Mouse (Mus musculus) heart, postnatal 25 days (tissue): ENCODE data around the gene App. TPM values are rescaled to one million over a fixed set of nuclear protein-coding genes. Genes with fewer than 3 reads are reported as not detected.

ENCODE experiments used
- DNase-seq: peaks from one replicate; pipeline ENCODE4 v3.0.0; 2022; ENCODE audit warnings: low spot score
- intact Hi-C: fragments of 180-260 bp; cut with DNase I; formaldehyde crosslinking; loops from one replicate; pipeline ENCODE4 v1.15.1; 2025
- total RNA-seq, 2 experiments: library from RNA; stranded (reverse); gene quantifications; 2 replicates each; pipeline ENCODE4 v1.2.3; 2021

The App gene
- total RNA-seq, 2 experiments from 2014 or later = 142 to 157 TPM

GRCm38 (mm10) chr16:85096396-85096795, 77.2 kb downstream of the App start:
- intact Hi-C loops = no loop called here
- DNase-seq = no peak

GRCm38 (mm10) chr16:85095923-85096322, 77.6 kb downstream of the App start:
- DNase-seq = no peak
- intact Hi-C loops = no loop called here

- DNase-seq = no peak
- intact Hi-C loops = no loop called here
Observed at GRCm38 (mm10) chr16:85092644-85093091, 80.9 kb downstream of the App start.

GRCm38 (mm10) chr16:85092183-85092582, 81.4 kb downstream of the App start:
- intact Hi-C loops = no loop called here
- no peak for DNase-seq

- intact Hi-C loops = no loop called here
- DNase-seq = no peak
Observed at GRCm38 (mm10) chr16:85090992-85091391, 82.6 kb downstream of the App start.

- DNase-seq = no peak
Observed at GRCm38 (mm10) chr16:85088126-85088525, 85.4 kb downstream of the App start.

GRCm38 (mm10) chr16:85086303-85086702, 87.3 kb downstream of the App start:
- intact Hi-C loops = loop anchor here (2.0 to 5.0 kb wide), 2 partner anchors 46 to 86 kb away; partner anchors contain the start of gene App
- DNase-seq = no peak

More at GRCm38 (mm10) chr16:85088126-85088525, 85.4 kb downstream of the App start:
- intact Hi-C loops = loop anchor here (5.0 kb wide), 1 partner anchor 44 kb away; no protein-coding TSS in a partner anchor

DNA sequence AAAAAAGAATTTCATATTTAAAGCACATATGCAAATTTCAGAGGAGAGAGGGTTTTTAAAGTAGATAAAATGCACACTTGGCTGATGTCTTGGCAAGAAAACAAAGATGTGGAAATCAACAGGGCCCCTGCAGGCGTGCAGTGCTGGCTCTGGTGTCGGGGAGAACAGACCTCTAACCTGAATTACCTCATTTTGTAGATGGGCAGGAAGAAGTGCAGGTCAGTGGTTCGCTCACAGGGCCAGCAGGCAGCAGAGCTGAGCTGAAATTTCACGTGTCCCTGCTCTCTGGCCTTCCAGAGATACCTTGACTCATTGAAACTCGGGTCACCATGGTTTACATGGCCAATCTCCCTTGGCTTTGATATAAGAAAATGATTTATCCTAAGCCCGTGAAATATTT, 87.7 kb downstream of the App start:
- intact Hi-C loops = loop anchor here (2.0 to 5.0 kb wide), 2 partner anchors 46 to 87 kb away; partner anchors contain the start of gene App

GRCm38 (mm10) chr16:85084152-85084551, 89.4 kb downstream of the App start:
- intact Hi-C loops = no loop called here
- no peak for DNase-seq

More for the DNA sequence above, 87.7 kb downstream of the App start:
- no peak for DNase-seq

GRCm38 (mm10) chr16:85075330-85075729, 98.2 kb downstream of the App start:
- no peak for DNase-seq
- intact Hi-C loops = no loop called here

GRCm38 (mm10) chr16:85074889-85075288, 98.7 kb downstream of the App start:
- intact Hi-C loops = no loop called here
- DNase-seq = no peak

GRCm38 (mm10) chr16:85072624-85073023, 100.9 kb downstream of the App start:
- no peak for DNase-seq
- intact Hi-C loops = no loop called here

DNA sequence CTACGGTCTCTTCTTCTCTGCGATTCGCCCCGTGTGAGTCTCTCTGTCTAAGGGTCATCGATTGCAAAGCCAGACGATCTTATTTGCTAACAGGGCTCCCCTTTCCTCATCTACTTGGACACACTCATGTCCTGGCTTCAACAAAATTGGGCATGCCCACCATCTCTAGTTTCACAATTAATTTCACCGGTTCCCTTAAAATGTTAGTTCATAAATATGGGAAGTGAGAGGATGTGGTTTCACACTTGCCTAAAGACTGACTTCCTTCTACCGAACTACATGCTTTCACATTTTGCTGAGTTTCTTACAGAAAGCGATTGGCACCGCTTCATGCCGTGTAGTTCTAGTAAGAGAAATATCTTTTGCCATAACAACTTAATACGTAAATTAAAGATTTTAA, 101.8 kb downstream of the App start:
- no peak for DNase-seq
- intact Hi-C loops = no loop called here

DNA sequence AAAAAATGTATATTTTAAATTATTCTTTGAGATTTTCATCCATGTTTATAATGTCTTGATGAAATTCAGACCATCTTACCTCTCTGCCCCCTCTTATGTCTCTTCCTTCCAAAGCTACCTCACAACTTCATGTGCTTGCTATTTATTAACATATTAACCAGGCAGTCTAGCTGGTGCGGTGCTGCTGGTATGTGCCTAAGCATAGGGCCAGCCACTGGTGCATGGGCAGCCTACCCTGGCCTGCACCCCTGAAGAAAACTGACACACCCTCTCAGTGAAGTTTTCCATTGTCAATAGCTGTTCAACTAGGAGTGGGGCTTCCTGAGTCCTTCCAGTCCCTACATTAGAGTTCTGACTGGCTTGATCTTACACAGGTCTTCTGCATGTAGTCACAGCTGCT, 102.3 kb downstream of the App start:
- DNase-seq = no peak
- intact Hi-C loops = no loop called here

GRCm38 (mm10) chr16:85067254-85067893, 106.2 kb downstream of the App start:
- no peak for DNase-seq
- intact Hi-C loops = no loop called here

DNA sequence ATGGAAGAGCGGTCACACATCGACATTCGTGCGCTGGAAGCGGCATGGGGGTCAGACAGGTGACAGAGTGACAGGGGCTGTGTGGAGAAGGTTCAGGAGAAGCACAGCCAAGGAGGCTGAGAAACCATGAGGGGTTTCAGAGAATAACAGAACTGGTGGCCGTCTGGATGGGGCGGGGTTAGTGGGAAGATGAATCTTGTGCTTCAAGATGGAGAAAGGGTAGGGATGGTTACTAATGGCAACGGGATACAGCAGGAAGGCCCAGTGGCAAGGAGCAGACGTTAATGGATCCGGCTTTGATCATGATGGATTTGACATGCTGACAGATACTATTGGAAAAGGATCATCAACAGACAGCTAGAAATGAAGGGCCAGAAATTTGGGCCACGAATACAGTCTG, 107.3 kb downstream of the App start:
- DNase-seq = no peak
- intact Hi-C loops = no loop called here

DNA sequence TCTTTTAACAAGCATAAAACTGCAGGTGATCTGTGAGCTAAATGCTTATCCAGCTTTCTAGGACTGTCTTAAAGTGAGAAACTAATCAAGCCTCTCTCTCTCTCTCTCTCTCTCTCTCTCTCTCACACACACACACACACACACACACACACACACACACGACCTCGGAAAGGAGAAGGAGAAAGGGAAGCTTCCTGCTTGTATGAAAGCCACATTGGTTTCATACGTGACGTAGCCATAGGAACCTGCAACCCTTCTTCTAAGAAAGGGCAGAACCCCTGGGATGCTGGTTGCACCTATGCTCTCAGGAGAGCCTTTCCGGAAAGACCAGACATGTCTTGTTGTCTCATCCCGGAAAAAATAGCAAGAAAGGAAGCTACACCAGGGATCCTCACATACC, 108.8 kb downstream of the App start:
- intact Hi-C loops = no loop called here
- DNase-seq = no peak

GRCm38 (mm10) chr16:85062732-85063131, 110.8 kb downstream of the App start:
- intact Hi-C loops = no loop called here
- no peak for DNase-seq

GRCm38 (mm10) chr16:85061725-85062124, 111.8 kb downstream of the App start:
- intact Hi-C loops = no loop called here
- no peak for DNase-seq

DNA sequence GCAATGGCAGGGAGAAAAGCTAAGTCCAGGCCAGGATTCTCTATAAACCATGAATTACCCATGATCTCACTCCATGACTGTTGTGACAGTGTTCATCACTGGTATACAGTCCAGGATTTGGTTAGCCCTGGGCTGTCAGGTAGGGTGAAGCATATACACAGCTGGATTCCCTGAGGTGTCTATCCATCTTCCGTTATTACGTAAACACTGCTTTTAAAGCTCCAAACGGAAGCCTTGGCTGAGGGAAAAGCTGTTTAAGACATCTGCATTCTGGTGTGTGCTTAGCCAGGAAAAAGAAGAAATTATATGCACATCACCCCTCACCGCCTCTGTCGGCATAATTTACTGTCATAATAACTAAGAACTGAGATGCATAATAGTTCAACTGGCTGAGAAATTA, 115.4 kb downstream of the App start:
- DNase-seq = no peak
- intact Hi-C loops = no loop called here

DNA sequence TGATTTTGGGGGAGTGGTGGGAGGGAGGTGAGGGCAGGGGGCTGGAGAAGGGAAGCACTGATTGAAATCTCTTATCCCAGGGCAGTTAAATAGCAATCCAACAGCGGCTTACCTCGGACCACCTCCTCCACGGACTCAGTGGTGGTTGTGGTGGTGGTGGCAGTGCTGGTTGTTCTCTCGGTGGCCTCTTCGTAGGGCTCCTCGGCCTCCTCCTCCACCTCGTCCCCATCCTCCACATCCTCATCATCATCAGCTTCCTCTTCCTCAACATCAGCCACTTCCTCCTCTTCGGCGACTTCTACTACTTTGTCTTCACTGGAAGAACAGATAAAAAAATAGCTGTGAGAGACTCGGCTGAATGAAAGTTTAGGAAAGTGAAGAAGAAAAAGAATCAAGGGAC, 117.4 kb downstream of the App start:
- intact Hi-C loops = no loop called here
- DNase-seq = no peak

DNA sequence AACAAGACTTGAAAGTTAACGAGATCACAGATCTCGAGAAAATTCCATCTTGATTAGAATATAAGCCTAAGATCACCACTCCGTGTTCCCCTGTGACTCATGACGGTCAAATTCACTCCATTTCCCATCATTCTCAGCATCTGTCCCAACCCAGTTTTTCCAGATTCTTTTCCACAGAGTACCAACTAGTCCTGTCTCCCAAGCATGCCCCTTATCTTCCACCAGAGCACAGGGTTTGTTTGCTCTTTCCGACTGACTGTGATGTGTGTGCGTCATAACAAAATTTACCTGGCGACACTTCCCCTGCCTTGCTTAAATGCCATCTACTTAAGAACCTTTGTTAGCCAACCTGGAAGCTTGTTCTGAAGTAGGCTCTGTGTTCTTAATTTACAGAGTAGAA, 119.6 kb downstream of the App start:
- no peak for DNase-seq
- intact Hi-C loops = no loop called here
